Mouse (Mus musculus) CH12.LX (cell line): ENCODE results near the gene Mid1.

Source experiments
- CHD2 ChIP-seq: IDR thresholded peaks from 2 replicates; pipeline ENCODE4 v1.6.1; 2011; ENCODE audit warnings: low read length, improper control_type of control experiment
- CTCF ChIP-seq, 2 experiments: IDR thresholded peaks in 1 of 2; conservative IDR thresholded peaks in 1 of 2; 2 replicates each; pipeline ENCODE4 v1.5.1; 2011 to 2012; ENCODE audit warnings: low read depth in 2 of 2, low read length in 2 of 2, improper control_type of control experiment in 1 of 2, inconsistent platforms in 1 of 2, mild to moderate bottlenecking in 1 of 2, moderate library complexity in 1 of 2
- EP300 ChIP-seq: IDR thresholded peaks from 2 replicates; pipeline ENCODE4 v1.6.1; 2011; ENCODE audit warnings: low read length, improper control_type of control experiment
- KAT2A ChIP-seq: IDR thresholded peaks from 2 replicates; pipeline ENCODE4 v1.6.1; 2012; ENCODE audit warnings: low read length, improper control_type of control experiment, inconsistent platforms; ENCODE audit not compliant: insufficient replicate concordance
- MAX ChIP-seq: IDR thresholded peaks from 2 replicates; pipeline ENCODE4 v1.6.1; 2011; ENCODE audit warnings: low read length, improper control_type of control experiment
- POLR2A ChIP-seq: IDR thresholded peaks from 2 replicates; pipeline ENCODE4 v1.6.1; 2011; ENCODE audit warnings: low read depth, mild to moderate bottlenecking, improper control_type of control experiment, low read length
- POLR2AphosphoS2 ChIP-seq: IDR thresholded peaks from 2 replicates; pipeline ENCODE4 v1.6.1; 2011; ENCODE audit warnings: low read depth, low read length, improper control_type of control experiment
- SIN3A ChIP-seq: IDR thresholded peaks from 2 replicates; pipeline ENCODE4 v1.6.1; 2012; ENCODE audit warnings: low read length, improper control_type of control experiment, inconsistent platforms
- TCF12 ChIP-seq: IDR thresholded peaks from 2 replicates; pipeline ENCODE4 v1.6.1; 2014; ENCODE audit warnings: low read depth, mild to moderate bottlenecking, inconsistent platforms, low read length, improper control_type of control experiment
- USF2 ChIP-seq: conservative IDR thresholded peaks from 2 replicates; pipeline ENCODE4 v1.6.1; 2011; ENCODE audit warnings: low read depth, low read length, improper control_type of control experiment
- ZC3H11A ChIP-seq: IDR thresholded peaks from 2 replicates; pipeline ENCODE4 v1.6.1; 2012; ENCODE audit warnings: low read depth, mild to moderate bottlenecking, inconsistent platforms, low read length, improper control_type of control experiment
- ZKSCAN1 ChIP-seq: IDR thresholded peaks from 2 replicates; pipeline ENCODE4 v1.6.1; 2012; ENCODE audit warnings: low read depth, inconsistent platforms, low read length, improper control_type of control experiment, borderline replicate concordance

DNA sequence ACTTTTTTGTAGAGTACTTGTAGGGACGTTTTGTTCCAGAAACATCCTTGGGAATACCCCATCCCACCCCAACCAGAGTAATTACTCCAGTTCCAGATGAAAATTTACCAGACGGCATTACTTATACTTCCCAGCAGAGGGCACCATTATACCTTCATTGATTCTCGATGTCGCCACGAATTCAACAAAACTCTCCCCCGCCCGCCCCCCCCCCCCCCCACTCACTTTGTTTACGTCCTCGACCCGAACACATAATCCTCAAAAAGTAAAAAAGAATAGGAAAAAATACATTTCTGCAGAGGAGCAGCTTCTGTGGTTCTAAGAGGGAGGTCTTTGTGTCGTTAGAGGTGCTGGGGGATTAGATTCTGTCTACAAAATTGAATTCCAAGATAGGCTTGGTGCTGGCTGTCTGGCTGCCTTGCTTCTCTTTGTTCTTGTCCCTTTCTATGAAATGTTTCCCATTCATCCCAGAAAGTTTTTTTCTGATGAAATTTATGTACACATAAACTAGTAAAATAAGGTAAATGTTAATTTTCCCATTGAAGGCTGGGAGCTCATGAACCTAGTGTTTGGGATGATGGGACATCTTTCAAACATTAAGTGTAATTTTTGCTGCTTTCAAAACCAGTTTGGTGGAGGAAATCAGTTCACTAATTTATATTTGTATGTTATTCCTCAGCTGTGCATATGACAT lies 114.1 kb downstream of the Mid1 start:
- TF ChIP-seq ZKSCAN1, result no peak
- no peak for TF ChIP-seq CHD2
- TF ChIP-seq POLR2A, result no peak
- no peak for TF ChIP-seq ZC3H11A
- TF ChIP-seq CTCF (conservative IDR thresholded peaks at IDR 0.05 in 1 of 2, IDR thresholded peaks at IDR 0.05 in 1 of 2; ENCODE audit: low read depth in 2 of 2, low read length in 2 of 2), result peak in 1 of 2 experiments; percentile 53; a peak in 2 of 4 replicates
- TF ChIP-seq TCF12, result no peak
- no peak for TF ChIP-seq SIN3A
- TF ChIP-seq USF2, result no peak
- no peak for TF ChIP-seq MAX
- TF ChIP-seq POLR2AphosphoS2, result no peak
- no peak for TF ChIP-seq EP300
- TF ChIP-seq KAT2A, result no peak
